Mouse (Mus musculus): ENCODE results near the gene Arsb. TPM values are rescaled to one million over a fixed set of nuclear protein-coding genes. Genes with fewer than 3 reads are reported as not detected.

Arsb gene
- polyA plus RNA-seq, 1 experiment, result not detected

- WGBS, result 94% methylated on average over 3 of the region's 3 CpGs
Measured at GRCm38 (mm10) chr13:93914206-93914605, 142.8 kb downstream of the Arsb start.

GRCm38 (mm10) chr13:93915641-93916570 is 144.5 kb downstream of the Arsb start:
- TF ChIP-seq CTCF (IDR thresholded peaks at IDR 0.05; ENCODE audit: insufficient read depth, low read depth, low read length), result no peak
- TF ChIP-seq POLR2A (IDR thresholded peaks at IDR 0.05; ENCODE audit: insufficient read depth, low read depth, low read length), result no peak
- WGBS, result 82% methylated on average over 16 of the region's 16 CpGs
- H3K27ac ChIP-seq (ENCODE audit: insufficient read depth, low read depth, low read length), result no peak overlapping the region

More at GRCm38 (mm10) chr13:93914206-93914605, 142.8 kb downstream of the Arsb start:
- TF ChIP-seq CTCF (IDR thresholded peaks at IDR 0.05; ENCODE audit: insufficient read depth, low read depth, low read length) (no peak), POLR2A (IDR thresholded peaks at IDR 0.05; ENCODE audit: insufficient read depth, low read depth, low read length) (no peak)
- no peak overlapping the region for H3K4me3 ChIP-seq (ENCODE audit: insufficient read depth, low read depth, low read length)
- no peak overlapping the region for H3K27ac ChIP-seq (ENCODE audit: insufficient read depth, low read depth, low read length)
- H3K4me1 ChIP-seq (ENCODE audit: control insufficient read depth, insufficient read depth, low read length), result peaks cover 4% of the 10 kb centered on the region; the same call in 1 of the 2 replicates

GRCm38 (mm10) chr13:93919536-93919935 is 148.1 kb downstream of the Arsb start:
- TF ChIP-seq POLR2A (IDR thresholded peaks at IDR 0.05; ENCODE audit: insufficient read depth, low read depth, low read length) (no peak), CTCF (IDR thresholded peaks at IDR 0.05; ENCODE audit: insufficient read depth, low read depth, low read length) (no peak)
- 79% methylated on average over 3 of the region's 3 CpGs for WGBS
- Histone ChIP-seq H3K4me1 (ENCODE audit: control insufficient read depth, insufficient read depth, low read length) (peaks cover 8% of the 10 kb centered on the region), H3K4me3 (ENCODE audit: insufficient read depth, low read depth, low read length) (no peak overlapping the region), H3K27ac (ENCODE audit: insufficient read depth, low read depth, low read length) (no peak overlapping the region)

More at GRCm38 (mm10) chr13:93915641-93916570, 144.5 kb downstream of the Arsb start:
- H3K4me3 ChIP-seq (ENCODE audit: insufficient read depth, low read depth, low read length), result no peak overlapping the region
- peaks cover 4% of the 10 kb centered on the region; the same call in 1 of the 2 replicates for H3K4me1 ChIP-seq (ENCODE audit: control insufficient read depth, insufficient read depth, low read length)

- no peak for TF ChIP-seq CTCF (IDR thresholded peaks at IDR 0.05; ENCODE audit: insufficient read depth, low read depth, low read length)
- TF ChIP-seq POLR2A (IDR thresholded peaks at IDR 0.05; ENCODE audit: insufficient read depth, low read depth, low read length), result no peak
- H3K27ac ChIP-seq (ENCODE audit: insufficient read depth, low read depth, low read length), result no peak overlapping the region
- H3K4me3 ChIP-seq (ENCODE audit: insufficient read depth, low read depth, low read length), result no peak overlapping the region
- peaks cover 13% of the 10 kb centered on the region for H3K4me1 ChIP-seq (ENCODE audit: control insufficient read depth, insufficient read depth, low read length)
- 89% methylated on average over 8 of the region's 8 CpGs for WGBS
Measured at GRCm38 (mm10) chr13:93920080-93920785, 148.8 kb downstream of the Arsb start.

DNA sequence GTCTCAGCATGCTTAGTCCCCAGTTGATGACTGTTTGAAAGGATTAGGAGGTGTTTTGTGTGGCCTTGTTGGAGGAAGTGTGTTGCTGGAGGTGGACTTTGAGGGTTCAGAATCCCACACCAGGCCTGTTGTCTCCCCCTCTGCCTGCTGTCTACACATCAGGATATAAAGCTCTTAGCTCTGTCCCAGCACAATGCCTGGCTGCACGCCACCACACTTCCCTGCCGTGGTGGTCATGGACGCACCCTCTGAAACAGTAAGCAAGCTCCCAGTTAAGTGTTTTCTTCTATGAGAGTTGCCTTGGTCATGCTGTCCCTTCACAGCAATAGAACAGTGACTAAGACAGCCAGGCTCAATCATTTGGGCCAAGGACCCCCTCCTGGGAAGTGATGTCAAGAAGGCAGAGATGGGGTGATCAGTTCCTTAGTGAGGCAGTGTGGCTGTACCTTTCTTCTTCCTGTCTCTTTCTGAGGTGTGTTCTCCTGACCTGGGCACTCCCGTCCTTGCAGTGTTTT is 149.4 kb downstream of the Arsb start:
- WGBS, result 76% methylated on average over 4 of the region's 4 CpGs
- TF ChIP-seq POLR2A (IDR thresholded peaks at IDR 0.05; ENCODE audit: insufficient read depth, low read depth, low read length), result no peak
- no peak for TF ChIP-seq CTCF (IDR thresholded peaks at IDR 0.05; ENCODE audit: insufficient read depth, low read depth, low read length)
- Histone ChIP-seq H3K4me3 (ENCODE audit: insufficient read depth, low read depth, low read length) (no peak overlapping the region), H3K4me1 (ENCODE audit: control insufficient read depth, insufficient read depth, low read length) (peaks cover 17% of the 10 kb centered on the region), H3K27ac (ENCODE audit: insufficient read depth, low read depth, low read length) (no peak overlapping the region)

DNA sequence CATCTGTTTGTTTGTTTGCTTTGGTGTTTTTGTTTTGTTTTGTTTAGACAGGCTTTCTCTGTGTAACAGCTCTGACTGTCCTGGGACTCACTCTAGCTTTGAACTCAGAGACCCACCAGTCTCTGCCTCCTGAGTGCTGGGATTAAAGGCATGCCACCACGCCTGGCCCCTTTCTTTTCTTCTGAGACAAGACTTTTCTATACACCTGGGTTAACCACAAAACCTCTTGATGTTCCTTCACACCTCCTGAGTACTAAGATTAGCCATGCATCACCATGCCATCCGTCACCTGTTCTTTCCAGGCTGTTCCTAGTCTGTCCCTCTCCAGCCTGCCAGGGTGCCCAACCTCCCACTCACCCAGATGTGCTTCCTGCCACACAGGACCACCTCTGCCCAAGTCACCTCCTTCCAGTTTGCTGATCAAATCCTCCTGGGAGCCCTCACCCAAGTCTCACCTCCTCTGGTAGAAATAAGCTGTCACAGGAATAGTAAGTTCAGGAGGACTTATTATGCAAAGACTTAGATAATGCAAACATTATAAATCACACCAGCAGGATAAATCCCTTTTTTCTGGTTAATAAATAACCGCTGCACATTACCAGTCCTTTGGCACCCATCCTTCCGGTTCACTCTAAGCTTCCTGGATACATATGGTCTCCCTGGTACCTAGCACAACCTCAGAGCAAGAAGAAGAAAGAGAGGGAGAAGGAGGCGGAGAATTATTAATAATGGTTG is 150.6 kb downstream of the Arsb start:
- no peak overlapping the region for H3K4me3 ChIP-seq (ENCODE audit: insufficient read depth, low read depth, low read length)
- TF ChIP-seq CTCF (IDR thresholded peaks at IDR 0.05; ENCODE audit: insufficient read depth, low read depth, low read length) (no peak), POLR2A (IDR thresholded peaks at IDR 0.05; ENCODE audit: insufficient read depth, low read depth, low read length) (no peak)
- peaks cover 17% of the 10 kb centered on the region for H3K4me1 ChIP-seq (ENCODE audit: control insufficient read depth, insufficient read depth, low read length)
- 86% methylated on average over 5 of the region's 5 CpGs for WGBS
- H3K27ac ChIP-seq (ENCODE audit: insufficient read depth, low read depth, low read length), result no peak overlapping the region

DNA sequence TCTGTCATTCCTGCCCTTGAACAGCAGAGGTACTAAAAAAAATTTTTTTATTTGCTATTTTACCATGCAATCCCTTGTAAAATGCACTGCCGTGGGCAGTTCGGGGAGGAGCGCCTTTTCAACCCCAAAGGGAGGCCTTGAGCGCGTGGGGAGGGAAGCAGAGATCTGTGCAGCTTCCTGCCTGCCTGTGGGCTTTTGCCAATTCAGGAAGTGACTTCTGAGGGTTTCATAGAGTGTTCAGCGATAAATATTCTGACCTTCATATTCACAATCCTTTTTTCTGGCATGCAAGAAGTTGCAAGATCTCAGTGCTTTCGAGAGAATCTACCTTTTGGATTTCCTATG is 151.1 kb downstream of the Arsb start:
- Histone ChIP-seq H3K27ac (ENCODE audit: insufficient read depth, low read depth, low read length) (no peak overlapping the region), H3K4me3 (ENCODE audit: insufficient read depth, low read depth, low read length) (no peak overlapping the region), H3K4me1 (ENCODE audit: control insufficient read depth, insufficient read depth, low read length) (peaks cover 17% of the 10 kb centered on the region)
- 66% methylated on average over 7 of the region's 7 CpGs for WGBS
- TF ChIP-seq CTCF (IDR thresholded peaks at IDR 0.05; ENCODE audit: insufficient read depth, low read depth, low read length), result no peak
- no peak for TF ChIP-seq POLR2A (IDR thresholded peaks at IDR 0.05; ENCODE audit: insufficient read depth, low read depth, low read length)

DNA sequence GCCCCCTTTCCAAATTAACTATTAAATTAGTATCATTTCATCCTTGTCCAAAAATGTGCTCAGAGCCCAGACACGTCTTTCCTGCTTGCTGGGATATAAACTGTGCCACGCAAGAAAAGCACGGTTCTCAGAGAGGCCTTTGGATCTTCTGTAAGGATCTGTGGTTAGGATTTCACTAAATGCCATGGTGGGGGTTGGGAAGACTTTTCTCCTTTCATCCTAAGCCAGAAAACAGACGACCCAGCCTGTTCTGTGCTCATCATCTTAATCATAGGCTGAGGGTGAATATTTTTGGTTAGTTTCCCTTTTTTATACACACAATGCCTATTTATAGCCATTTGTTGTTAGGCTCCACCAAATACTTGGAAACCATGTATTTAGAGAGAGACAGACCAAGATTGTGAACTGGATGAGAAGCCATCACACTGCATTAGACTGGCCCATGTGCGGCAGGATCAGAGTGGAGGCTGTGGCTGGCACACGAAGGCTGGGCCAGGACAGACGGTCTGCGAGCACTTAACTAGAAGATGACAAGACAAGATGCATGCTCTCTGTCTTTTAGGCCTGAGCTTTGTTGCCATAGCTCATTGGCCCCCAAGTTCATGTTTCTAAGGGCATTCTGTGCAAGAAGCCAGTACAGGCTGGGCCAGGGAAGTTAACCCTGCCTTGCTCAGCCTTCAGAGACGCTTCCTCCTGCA is 153.5 kb downstream of the Arsb start:
- TF ChIP-seq POLR2A (IDR thresholded peaks at IDR 0.05; ENCODE audit: insufficient read depth, low read depth, low read length) (no peak), CTCF (IDR thresholded peaks at IDR 0.05; ENCODE audit: insufficient read depth, low read depth, low read length) (no peak)
- Histone ChIP-seq H3K4me3 (ENCODE audit: insufficient read depth, low read depth, low read length) (no peak overlapping the region), H3K4me1 (ENCODE audit: control insufficient read depth, insufficient read depth, low read length) (peaks cover 21% of the 10 kb centered on the region), H3K27ac (ENCODE audit: insufficient read depth, low read depth, low read length) (peak overlapping the region; percentile 86)
- WGBS, result 33% methylated on average over 9 of the region's 9 CpGs
